Mouse (Mus musculus) neural tube, embryonic 13.5 days (tissue): ENCODE results near the gene Glra3. TPM values are rescaled to one million over a fixed set of nuclear protein-coding genes. Genes with fewer than 3 reads are reported as not detected.

Source experiments
- ATAC-seq: fragments of 200-750 bp; cut with Nextera tagmentation; 2 replicates; pipeline ENCODE4 v1.8.0; 2017; ENCODE audit warnings: low read depth, mild to moderate bottlenecking, moderate TSS enrichment, moderate library complexity
- H3K27ac ChIP-seq: fragments of 300-500 bp; sonication (generic); replicated peaks from 2 replicates; pipeline ENCODE4 v1.5.1; 2015; ENCODE audit warnings: moderate library complexity, mild to moderate bottlenecking, inconsistent platforms
- H3K27me3 ChIP-seq: fragments of 300-500 bp; sonication (generic); 2 replicates; pipeline ENCODE4 v1.6.1; 2015; ENCODE audit warnings: mild to moderate bottlenecking, inconsistent platforms
- H3K36me3 ChIP-seq: fragments of 300-500 bp; sonication (generic); 2 replicates; pipeline ENCODE4 v1.6.1; 2015; ENCODE audit warnings: mild to moderate bottlenecking, inconsistent platforms
- H3K4me1 ChIP-seq: fragments of 300-500 bp; sonication (generic); replicated peaks from 2 replicates; pipeline ENCODE4 v1.6.1; 2015; ENCODE audit warnings: inconsistent platforms
- H3K4me2 ChIP-seq: fragments of 300-500 bp; sonication (generic); 2 replicates; pipeline ENCODE4 v1.6.1; 2015; ENCODE audit warnings: inconsistent platforms, mild to moderate bottlenecking, moderate library complexity
- H3K4me3 ChIP-seq: fragments of 300-500 bp; sonication (generic); 2 replicates; pipeline ENCODE4 v1.5.1; 2015; ENCODE audit warnings: mild to moderate bottlenecking, inconsistent platforms
- H3K9ac ChIP-seq: fragments of 300-500 bp; sonication (generic); 2 replicates; pipeline ENCODE4 v1.6.1; 2015; ENCODE audit warnings: moderate library complexity, mild to moderate bottlenecking, inconsistent platforms
- H3K9me3 ChIP-seq: fragments of 300-500 bp; sonication (generic); 2 replicates; pipeline ENCODE4 v1.6.1; 2016; ENCODE audit warnings: inconsistent platforms
- WGBS: fragments of 180-500 bp; shearing (Covaris S2); methylation state at CpG from one replicate; pipeline ENCODE4 v1.1.7; 2015; 5-methylcytosine and 5-hydroxymethylcytosine counted together
- polyA plus RNA-seq: library from polyadenylated mRNA; unstranded; fragments of >200 nt; fragmentation: Nextera tagmentation; extraction: Ambion mirVana; gene quantifications from 2 replicates; pipeline ENCODE4 v1.2.1, GENCODE M21; 2015

Gene Glra3
- polyA plus RNA-seq, 1 experiment from 2014 or later = 0.66 TPM

GRCm38 (mm10) chr8:56150697-56151096 lies 210.4 kb downstream of the Glra3 start:
- H3K27ac ChIP-seq = no peak overlapping the region
- no peak overlapping the region for H3K4me3 ChIP-seq
- no peaks in the 10 kb centered on the region for H3K4me1 ChIP-seq
- no peaks in the 10 kb centered on the region for H3K27me3 ChIP-seq
- 57% methylated on average over 1 of the region's 1 CpGs for WGBS
- no peaks in the 10 kb centered on the region for H3K36me3 ChIP-seq
- H3K9ac ChIP-seq = no peak overlapping the region
- no peak overlapping the region for H3K4me2 ChIP-seq
- ATAC-seq = no peak
- H3K9me3 ChIP-seq = no peaks in the 10 kb centered on the region

GRCm38 (mm10) chr8:56151574-56151973 lies 211.3 kb downstream of the Glra3 start:
- 82% methylated on average over 5 of the region's 5 CpGs for WGBS
- H3K9me3 ChIP-seq = no peaks in the 10 kb centered on the region

GRCm38 (mm10) chr8:56158966-56159365 lies 218.7 kb downstream of the Glra3 start:
- Histone ChIP-seq H3K36me3 (no peaks in the 10 kb centered on the region), H3K27ac (no peak overlapping the region), H3K27me3 (no peaks in the 10 kb centered on the region), H3K4me2 (no peak overlapping the region), H3K9ac (no peak overlapping the region), H3K9me3 (no peaks in the 10 kb centered on the region), H3K4me3 (no peak overlapping the region), H3K4me1 (no peaks in the 10 kb centered on the region)
- ATAC-seq = no peak
- WGBS = 45% methylated on average over 2 of the region's 2 CpGs

More at GRCm38 (mm10) chr8:56151574-56151973, 211.3 kb downstream of the Glra3 start:
- ATAC-seq = no peak
- Histone ChIP-seq H3K4me2 (no peak overlapping the region), H3K4me3 (no peak overlapping the region), H3K36me3 (no peaks in the 10 kb centered on the region), H3K4me1 (no peaks in the 10 kb centered on the region), H3K27ac (no peak overlapping the region), H3K27me3 (no peaks in the 10 kb centered on the region), H3K9ac (no peak overlapping the region)

Other genes starting within 250 kb of the Glra3 start
- not detected in 2 replicates for gene Adam29, start 33.5 kb upstream of the Glra3 start, polyA plus RNA-seq